8 mouse cellular contexts compared by ENCODE assay signal in the genomic region with DNA sequence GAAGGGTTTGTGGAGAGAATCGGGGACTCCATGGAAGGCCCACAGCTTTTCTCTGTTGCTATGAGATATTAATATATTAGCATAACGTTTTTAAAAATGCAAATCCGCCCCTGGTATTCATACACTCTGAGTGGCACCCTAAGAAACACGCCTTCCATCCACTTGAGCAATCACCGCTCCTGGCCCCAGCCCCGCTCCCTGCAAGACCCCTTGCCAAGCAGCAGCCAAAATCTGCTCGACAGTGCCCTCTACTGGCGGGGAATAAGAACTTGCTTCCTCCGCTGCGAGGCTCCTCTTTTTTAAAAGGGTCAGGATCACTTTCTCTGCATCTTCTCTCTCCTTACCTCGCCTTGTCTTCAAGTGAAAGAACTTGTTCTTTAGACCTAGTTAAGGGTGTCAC.
DNase-seq lines count a peak whose midpoint lies in the region; ATAC-seq and TF ChIP-seq lines count a peak whose summit lies in the region.

No protein-coding gene starts in this region.

- DNase-seq in Patski (ENCODE audit: low read depth, low spot score) = no peak
- peak; percentile 39 for DNase-seq in cerebellum, adult 8-10 months
- DNase-seq in frontal cortex, postnatal 10 days (ENCODE audit: low spot score in 2 of 2) = peak; percentile 32 to 72
- peak; percentile 89 for DNase-seq in hindbrain, embryonic 11.5 days (ENCODE audit: low spot score)
- peak; percentile 61 to 78 for DNase-seq in left cerebral cortex, postnatal 14 days (ENCODE audit: low spot score in 2 of 2)
- peak; percentile 34 for DNase-seq in skeletal muscle tissue, adult 2 months (ENCODE audit: low read depth, low spot score)
- peak; percentile 73 to 90 for DNase-seq in urinary bladder, postnatal 4 days (ENCODE audit: low spot score in 2 of 2)

- H3K4me3 ChIP-seq in hindbrain, embryonic 11.5 days (ENCODE audit: low read depth, low read length) = no peak overlapping the region

- H3K36me3 ChIP-seq in hindbrain, embryonic 11.5 days (ENCODE audit: control insufficient read depth, insufficient read depth, low read length) = no peaks in the 10 kb centered on the region

- POLR2A ChIA-PET in Patski (lab: Charles Lee) = no interaction called here

- TF ChIP-seq CTCF in Patski (IDR thresholded peaks at IDR 0.05) = peak; percentile 81

- intact Hi-C loops in left cerebral cortex, postnatal 14 days (cut with DNase I) = loop anchor here (5.0 to 10.0 kb wide), 4 partner anchors 143 to 581 kb away; no protein-coding TSS in a partner anchor

- H3K27ac ChIP-seq in hindbrain, embryonic 11.5 days (ENCODE audit: low read depth, low read length) = peak overlapping the region; percentile 68; the same call in 1 of the 2 replicates

- ATAC-seq in Patski = no peak
- ATAC-seq in hindbrain, embryonic 11.5 days (ENCODE audit: low FRiP score) = peak; percentile 66
- peak; percentile 48 for ATAC-seq in megakaryocyte-erythroid progenitor cell, adult 5-6 weeks (replicated peaks; ENCODE audit: low FRiP score, low TSS enrichment, poor library complexity, severe bottlenecking)

- peaks cover 3% of the 10 kb centered on the region; the same call in 1 of the 2 replicates for H3K4me1 ChIP-seq in hindbrain, embryonic 11.5 days (replicated peaks; ENCODE audit: control insufficient read depth, insufficient read depth, low read length)

- in situ Hi-C loops in Patski (cut with MboI; ENCODE audit: low pct_unique_long_range_greater_than_20kb) = no loop called here

- no peak overlapping the region for H3K9ac ChIP-seq in hindbrain, embryonic 11.5 days (ENCODE audit: low read depth, low read length)

- CTCF ChIA-PET in Patski (lab: Charles Lee) = interaction anchor here (1.0 to 3.0 kb wide), 4 partner anchors 19 to 583 kb away, joined by 3 to 11 read pairs (median 6); no protein-coding TSS in a partner anchor

- WGBS in hindbrain, embryonic 11.5 days = 7% methylated on average over 11 of the region's 11 CpGs

- H3K9me3 ChIP-seq in hindbrain, embryonic 11.5 days (ENCODE audit: control insufficient read depth, low read length) = no peaks in the 10 kb centered on the region

- peak overlapping the region; percentile 23 for H3K4me2 ChIP-seq in hindbrain, embryonic 11.5 days (replicated peaks; ENCODE audit: low read depth, low read length)

- no peaks in the 10 kb centered on the region for H3K27me3 ChIP-seq in Patski
- H3K27me3 ChIP-seq in hindbrain, embryonic 11.5 days (ENCODE audit: control insufficient read depth, insufficient read depth, low read length) = 0 out of 2 replicates have a peak, but pooled peaks cover 3% of the 10 kb centered on the region
